Mouse (Mus musculus) ES-E14 (cell line): ENCODE measurements around the gene Slc39a13.

Source experiments
- CHD2 ChIP-seq: IDR thresholded peaks from 2 replicates; pipeline ENCODE4 v1.6.1; 2014; ENCODE audit warnings: mild to moderate bottlenecking, low read depth, low read length, inconsistent platforms
- ZC3H11A ChIP-seq: IDR thresholded peaks from 2 replicates; pipeline ENCODE4 v1.6.1; 2012; ENCODE audit warnings: low read depth, mild to moderate bottlenecking, inconsistent platforms, low read length, borderline replicate concordance

- TF ChIP-seq ZC3H11A, result no peak
- no peak for TF ChIP-seq CHD2
Observed at GRCm38 (mm10) chr2:91013881-91014280, 56.3 kb downstream of the Slc39a13 start.
